In the genomic region with DNA sequence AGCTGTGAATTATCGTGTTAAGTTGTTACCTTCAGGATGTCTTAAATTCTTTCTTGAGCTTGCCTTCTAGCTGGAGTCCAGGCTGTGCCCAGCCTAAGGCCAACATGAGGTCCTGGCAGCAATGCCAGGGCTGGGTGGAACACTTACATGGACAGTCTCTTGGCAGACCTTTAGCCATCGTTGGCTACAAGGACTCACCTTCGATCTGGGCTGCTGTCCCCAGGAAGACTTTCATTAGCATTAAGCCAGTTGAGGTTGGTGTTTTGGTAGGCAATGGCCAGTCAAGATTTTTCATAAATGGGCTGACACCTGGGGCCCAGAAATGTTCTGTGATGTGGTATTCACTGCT, we compare ENCODE assay signal across 21 mouse cellular contexts. TPM values are rescaled to one million over a fixed set of nuclear protein-coding genes. Genes with fewer than 3 reads are reported as not detected.
"Had no signal": no experiment of that assay in that cellular context is flagged by ENCODE, and none has a peak within 500 bp of the region (broad histone marks: within the 10 kb centered on the region; RNA-seq: fewer than 3 reads in every experiment).

No protein-coding gene starts in this region.

- ATAC-seq: lung, postnatal 0 days; midbrain, embryonic 13.5 days; midbrain, embryonic 15.5 days had no signal

- H3K27ac ChIP-seq: lung, embryonic 15.5 days; macrophage; midbrain, embryonic 13.5 days; midbrain, embryonic 15.5 days; neural tube, embryonic 12.5 days had no signal

- H3K9me3 ChIP-seq: lung, embryonic 15.5 days; megakaryocyte, embryonic 14.5 days; midbrain, embryonic 13.5 days; midbrain, embryonic 15.5 days; neural tube, embryonic 12.5 days had no signal

- H3K4me2 ChIP-seq: lung, embryonic 15.5 days; midbrain, embryonic 11.5 days; midbrain, embryonic 13.5 days; midbrain, embryonic 15.5 days; neural tube, embryonic 12.5 days had no signal

- DNase-seq: lung, adult 2 months; lung, postnatal 14 days; lung, postnatal 36 days; retina, postnatal 1 day; right cerebral cortex, adult 18-20 months; right cerebral cortex, postnatal 25 days; right cerebral cortex, postnatal 4 days; spleen, adult 18-20 months; thymus, adult 18-20 months; thymus, postnatal 14 days; thymus, postnatal 36 days had no signal

- H3K4me1 ChIP-seq: lung, embryonic 15.5 days; megakaryocyte, embryonic 14.5 days; midbrain, embryonic 13.5 days; midbrain, embryonic 15.5 days; neural tube, embryonic 12.5 days had no signal

- H3K9ac ChIP-seq: lung, embryonic 15.5 days; midbrain, embryonic 13.5 days; midbrain, embryonic 15.5 days; neural tube, embryonic 12.5 days had no signal

- H3K36me3 ChIP-seq: lung, embryonic 15.5 days; midbrain, embryonic 13.5 days; midbrain, embryonic 15.5 days; neural tube, embryonic 12.5 days had no signal

- H3K4me3 ChIP-seq: lung, embryonic 15.5 days; megakaryocyte, embryonic 14.5 days; midbrain, embryonic 13.5 days; midbrain, embryonic 15.5 days; myocyte; neural tube, embryonic 12.5 days had no signal

- H3K27me3 ChIP-seq: lung, embryonic 15.5 days; midbrain, embryonic 13.5 days; midbrain, embryonic 15.5 days; neural tube, embryonic 12.5 days had no signal

RNA-seq across cellular contexts. Expression of gene C1qtnf3, which starts 34.8 kb away (rescaled TPM):
- total RNA-seq: megakaryocyte progenitor cell, adult 5-6 weeks had no signal
- polyA plus RNA-seq: macrophage had no signal
